Mouse (Mus musculus) small intestine, adult 2 months (tissue): ENCODE measurements at regions not wholly inside any gene's neighbourhood (a gene's known extent, or its start where the extent isn't known, plus 50 kb on each side); places are given as distances from the start of the nearest gene placed in this dataset.

Experiments
- CTCF ChIP-seq: fragments of 200-500 bp; IDR thresholded peaks from 2 replicates; pipeline ENCODE4 v1.5.1; 2012; ENCODE audit warnings: low read depth, mild to moderate bottlenecking, control low read depth, inconsistent platforms, low read length, moderate library complexity, mixed read lengths; ENCODE audit not compliant: insufficient replicate concordance, insufficient read length; ENCODE audit errors: extremely low read depth
- POLR2A ChIP-seq: fragments of 200-500 bp; IDR thresholded peaks from 2 replicates; pipeline ENCODE4 v1.6.1; 2012; ENCODE audit warnings: low read depth, mild to moderate bottlenecking, control low read depth, inconsistent platforms, low read length, moderate library complexity

- no peak for TF ChIP-seq CTCF
- no peak for TF ChIP-seq POLR2A
These were observed 179.5 kb downstream of the Icos start for GRCm38 (mm10) chr1:61157271-61157670.
